Comparison of ENCODE assay signal across 9 mouse cellular contexts in the genomic region with DNA sequence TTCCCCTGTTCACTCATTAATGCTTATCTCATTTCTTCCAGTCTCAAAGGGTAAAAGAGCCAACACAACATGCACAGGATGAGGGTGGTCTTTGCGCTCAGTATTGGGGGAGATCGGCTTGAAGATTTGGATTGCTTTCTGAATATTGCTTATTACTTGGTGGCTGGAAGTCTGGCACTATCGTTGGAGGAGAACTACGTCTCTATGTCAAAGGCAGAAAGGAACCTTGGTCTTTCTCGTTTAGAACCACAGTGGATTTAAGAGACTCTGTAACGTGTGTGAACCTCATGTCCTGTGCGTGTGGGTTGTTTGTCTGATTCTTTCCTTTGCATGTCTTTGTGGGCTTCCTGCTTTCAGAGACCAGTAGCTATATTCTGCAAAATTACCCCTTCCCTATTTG. TPM values are rescaled to one million over a fixed set of nuclear protein-coding genes. Genes with fewer than 3 reads are reported as not detected.
A peak's percentile ranks its signal among the peaks of the same experiment; 100 is the strongest.
DNase-seq lines count a peak whose midpoint lies in the region; ATAC-seq and TF ChIP-seq lines count a peak whose summit lies in the region.
"Had no signal": no experiment of that assay in that cellular context is flagged by ENCODE, and none has a peak within 500 bp of the region (broad histone marks: within the 10 kb centered on the region; RNA-seq: fewer than 3 reads in every experiment).

No protein-coding gene starts in this region.

- H3K27ac ChIP-seq in heart, embryonic 10.5 days = peak overlapping the region; percentile 98
- no peak overlapping the region for H3K27ac ChIP-seq in liver, embryonic 12.5 days
- H3K27ac ChIP-seq in stomach, postnatal 0 days (replicated peaks) = no peak overlapping the region

- H3K4me3 ChIP-seq in heart, embryonic 10.5 days = peak overlapping the region; percentile 94
- H3K4me3 ChIP-seq in liver, embryonic 12.5 days = peak overlapping the region; percentile 82
- H3K4me3 ChIP-seq in stomach, postnatal 0 days (ENCODE audit: low read depth, low read length) = peak overlapping the region; percentile 81

- TF ChIP-seq CTCF in stomach, postnatal 0 days (IDR thresholded peaks at IDR 0.05; ENCODE audit: low read depth) = no peak

- 0 out of 2 replicates have a peak, but pooled peaks cover 4% of the 10 kb centered on the region for H3K36me3 ChIP-seq in heart, embryonic 10.5 days
- no peaks in the 10 kb centered on the region for H3K36me3 ChIP-seq in liver, embryonic 12.5 days
- no peaks in the 10 kb centered on the region for H3K36me3 ChIP-seq in stomach, postnatal 0 days (ENCODE audit: control insufficient read depth, insufficient read depth, low read length)

- H3K27me3 ChIP-seq in heart, embryonic 10.5 days (ENCODE audit: insufficient read depth, poor library complexity, severe bottlenecking) = no peaks in the 10 kb centered on the region
- no peaks in the 10 kb centered on the region for H3K27me3 ChIP-seq in liver, embryonic 12.5 days (replicated peaks)
- no peaks in the 10 kb centered on the region for H3K27me3 ChIP-seq in stomach, postnatal 0 days (ENCODE audit: control insufficient read depth, insufficient read depth, low read length)

- intact Hi-C loops in heart, postnatal 25 days (cut with DNase I) = no loop called here

- peaks cover 51% of the 10 kb centered on the region for H3K4me1 ChIP-seq in heart, embryonic 10.5 days
- peaks cover 44% of the 10 kb centered on the region for H3K4me1 ChIP-seq in liver, embryonic 12.5 days
- no peaks in the 10 kb centered on the region for H3K4me1 ChIP-seq in stomach, postnatal 0 days (replicated peaks; ENCODE audit: control insufficient read depth, insufficient read depth)

- no peak for ATAC-seq in liver, embryonic 12.5 days
- no peak for ATAC-seq in stomach, postnatal 0 days (ENCODE audit: low FRiP score, low TSS enrichment)

- H3K4me2 ChIP-seq in liver, embryonic 12.5 days = peak overlapping the region; percentile 92
- peak overlapping the region; percentile 89 for H3K4me2 ChIP-seq in stomach, postnatal 0 days (replicated peaks; ENCODE audit: low read depth)

- no peak for TF ChIP-seq EP300 in stomach, postnatal 0 days (optimal IDR thresholded peaks at IDR 0.05)

- H3K9ac ChIP-seq in liver, embryonic 12.5 days = peak overlapping the region; percentile 84; the same call in 1 of the 2 replicates
- H3K9ac ChIP-seq in stomach, postnatal 0 days (ENCODE audit: low read length) = no peak overlapping the region

- H3K9me3 ChIP-seq in heart, embryonic 10.5 days = no peaks in the 10 kb centered on the region
- H3K9me3 ChIP-seq in liver, embryonic 12.5 days (replicated peaks) = no peaks in the 10 kb centered on the region
- H3K9me3 ChIP-seq in stomach, postnatal 0 days (ENCODE audit: control insufficient read depth, low read length) = no peaks in the 10 kb centered on the region

- WGBS in heart, embryonic 10.5 days = 40% methylated on average over 7 of the region's 7 CpGs
- WGBS in liver, embryonic 12.5 days (ENCODE audit: insufficient replicate concordance) = 31% methylated on average over 7 of the region's 7 CpGs
- 58% methylated on average over 7 of the region's 7 CpGs for WGBS in stomach, postnatal 0 days

- DNase-seq in heart, embryonic 10.5 days (ENCODE audit: low spot score) = no peak
- no peak for DNase-seq in heart, postnatal 25 days (ENCODE audit: low spot score)
- peak; percentile 13 for DNase-seq in thymus, postnatal 25 days
- no peak for DNase-seq in thymus, postnatal 14 days
- DNase-seq in stomach, postnatal 0 days (ENCODE audit: low spot score) = no peak
- DNase-seq in ovary, postnatal 10 days (ENCODE audit: low spot score) = no peak
- DNase-seq in urinary bladder, postnatal 4 days (ENCODE audit: low spot score in 2 of 2) = no peak
- DNase-seq: kidney, adult 8-10 months had no signal

RNA-seq across cellular contexts. Expression of a gene that starts 1.5 kb away (rescaled TPM):
- 75.3 and 121 TPM in 2 replicates for polyA plus RNA-seq in heart, embryonic 10.5 days (2016; fragmentation: Nextera tagmentation; extraction: Ambion mirVana)
- total RNA-seq in heart, postnatal 25 days (2021) = 10 to 100 TPM; 32.3 to 34.8 TPM
- polyA plus RNA-seq in liver, embryonic 12.5 days (2016; fragmentation: Nextera tagmentation; extraction: Ambion mirVana) = 10.6 and 12.0 TPM in 2 replicates
- polyA plus RNA-seq in stomach, postnatal 0 days (2015; fragmentation: Nextera tagmentation; extraction: Ambion mirVana) = 19.1 and 21.3 TPM in 2 replicates
